Mouse (Mus musculus): ENCODE results near the gene Kcnj3.

Kcnj3 gene

GRCm38 (mm10) chr2:55479511-55479910, 43.7 kb downstream of the Kcnj3 start:
- no peak for TF ChIP-seq GATA4 (IDR thresholded peaks at IDR 0.05; ENCODE audit: insufficient replicate concordance, low read length)

DNA sequence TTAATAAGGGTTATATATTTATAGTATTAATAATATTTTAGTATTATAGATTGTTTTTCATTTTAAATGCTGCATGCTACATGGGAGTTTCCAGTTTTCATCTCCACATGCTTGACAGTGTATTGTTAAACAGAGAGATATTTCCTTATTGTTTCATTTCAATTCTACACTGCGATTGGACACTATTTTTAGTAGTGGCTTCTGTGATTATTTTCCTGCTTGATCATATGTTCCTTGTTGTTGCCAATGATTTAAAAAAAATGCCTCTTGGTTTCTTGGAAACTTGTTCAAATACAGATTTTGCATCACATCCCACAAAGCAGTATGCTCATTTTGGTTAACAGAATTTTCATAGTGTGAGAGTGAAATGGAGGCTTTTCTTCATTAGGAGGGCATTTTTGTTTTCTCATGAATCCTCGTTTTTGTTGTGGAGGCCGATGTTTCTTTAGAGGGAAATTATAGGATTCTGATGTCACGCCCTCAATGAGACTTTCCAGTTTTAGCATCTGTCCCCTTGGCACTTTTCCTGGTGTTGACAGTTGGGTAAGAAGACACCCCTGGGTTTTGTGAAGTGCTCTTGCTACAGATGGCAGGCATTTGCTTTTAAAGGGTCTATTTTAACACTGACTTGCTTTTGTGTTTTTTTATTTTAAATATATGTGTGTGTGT, 44.3 kb downstream of the Kcnj3 start:
- TF ChIP-seq GATA4 (IDR thresholded peaks at IDR 0.05; ENCODE audit: insufficient replicate concordance, low read length): no peak

GRCm38 (mm10) chr2:55480602-55480965, 44.8 kb downstream of the Kcnj3 start:
- no peak for TF ChIP-seq GATA4 (IDR thresholded peaks at IDR 0.05; ENCODE audit: insufficient replicate concordance, low read length)

- no peak for TF ChIP-seq GATA4 (IDR thresholded peaks at IDR 0.05; ENCODE audit: insufficient replicate concordance, low read length)
Observed at GRCm38 (mm10) chr2:55503390-55504176, 67.8 kb downstream of the Kcnj3 start.

DNA sequence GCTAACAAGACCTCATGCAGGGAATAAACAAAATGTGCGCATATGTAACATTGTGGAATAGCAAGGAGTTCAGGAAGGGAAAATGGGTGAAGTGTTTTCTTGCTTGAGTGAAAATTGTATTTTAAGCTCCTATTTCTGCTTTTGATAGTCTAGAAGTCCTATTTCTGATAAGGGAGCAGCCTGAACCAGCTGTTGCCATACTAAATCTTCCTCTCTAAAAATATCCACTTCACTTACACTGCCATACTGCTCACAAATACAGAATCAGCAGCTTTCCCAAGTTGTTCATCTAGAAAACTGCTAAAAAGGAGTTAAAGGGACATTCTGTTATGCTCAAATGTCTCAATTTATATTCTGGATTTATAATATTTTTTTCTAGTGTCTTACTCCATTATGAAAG, 69.9 kb downstream of the Kcnj3 start:
- TF ChIP-seq GATA4 (IDR thresholded peaks at IDR 0.05; ENCODE audit: insufficient replicate concordance, low read length): no peak

DNA sequence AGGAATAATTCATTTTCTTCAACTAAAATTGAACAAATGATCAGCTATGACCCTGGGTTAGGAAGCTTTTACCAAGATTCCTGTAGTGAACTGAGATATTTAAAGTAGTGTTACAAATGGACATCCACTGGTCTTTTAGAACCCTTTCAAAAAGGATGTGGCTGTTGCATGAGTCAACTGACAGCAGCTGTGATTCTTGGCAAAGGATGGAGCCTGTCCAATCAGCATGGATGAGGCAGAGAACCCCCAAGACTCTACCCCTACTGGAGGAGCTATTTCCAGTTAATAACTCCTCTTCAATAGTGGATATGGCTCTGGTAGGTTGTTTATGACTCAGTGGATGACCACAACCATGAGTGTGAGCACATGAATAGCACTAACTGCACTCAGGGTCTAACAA, 81.5 kb downstream of the Kcnj3 start:
- TF ChIP-seq GATA4 (IDR thresholded peaks at IDR 0.05; ENCODE audit: insufficient replicate concordance, low read length): no peak

DNA sequence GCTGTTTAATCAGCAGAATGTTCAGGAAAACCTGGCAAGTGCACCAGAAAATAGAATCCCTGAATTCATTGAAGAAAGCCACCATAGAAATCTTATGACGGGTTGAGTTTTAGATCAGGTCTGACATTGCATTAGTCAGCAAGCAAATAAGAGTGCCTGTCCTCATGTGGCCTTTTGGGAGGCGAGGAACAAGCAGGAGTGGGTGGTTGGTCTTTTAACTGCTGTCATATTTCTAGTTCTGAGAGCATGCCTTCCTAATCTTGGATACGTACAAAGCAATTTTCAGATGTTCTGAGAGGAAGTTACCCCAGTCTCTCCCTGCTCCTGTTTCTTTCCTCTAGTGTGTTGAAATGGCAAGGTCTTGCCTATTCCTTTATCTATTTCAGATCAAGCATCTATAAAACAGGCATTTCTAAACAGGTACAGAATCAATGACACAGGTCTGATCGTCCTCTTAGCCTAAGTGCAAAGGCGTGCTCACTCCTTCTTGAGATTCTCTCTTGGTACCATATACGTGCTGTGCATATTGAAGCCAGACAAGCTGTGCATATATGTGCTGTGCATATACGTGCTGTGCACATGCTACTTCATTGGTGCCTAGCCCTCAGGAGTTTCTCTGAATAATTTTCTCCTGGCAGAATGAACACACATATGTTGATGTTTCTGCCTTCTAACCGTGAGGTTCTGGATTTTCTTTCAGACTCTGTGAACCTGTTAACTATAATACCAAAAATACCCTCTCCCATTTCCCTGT, 97.1 kb downstream of the Kcnj3 start:
- no peak for TF ChIP-seq GATA4 (IDR thresholded peaks at IDR 0.05; ENCODE audit: insufficient replicate concordance, low read length)

- no peak for TF ChIP-seq GATA4 (IDR thresholded peaks at IDR 0.05; ENCODE audit: insufficient replicate concordance, low read length)
Observed at GRCm38 (mm10) chr2:55534946-55535345, 99.2 kb downstream of the Kcnj3 start.

DNA sequence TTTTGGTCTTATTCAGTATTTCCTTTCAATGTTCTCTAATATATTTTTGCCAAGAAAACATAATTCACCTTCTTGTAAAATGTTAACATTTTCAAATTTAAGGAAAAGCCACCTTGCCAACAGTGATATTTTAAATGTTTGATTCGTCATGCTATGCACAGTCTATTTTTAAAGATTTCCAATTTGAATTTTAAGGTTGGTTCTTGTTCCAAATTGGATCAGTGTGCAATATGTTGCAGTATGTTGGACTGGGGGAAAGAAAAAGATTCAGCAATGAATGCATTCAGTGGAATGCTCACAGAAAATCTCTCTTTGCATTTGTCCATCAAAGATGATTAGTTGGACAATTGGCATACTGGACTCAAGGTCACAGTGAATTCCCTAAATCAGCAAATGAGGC, 99.7 kb downstream of the Kcnj3 start:
- no peak for TF ChIP-seq GATA4 (IDR thresholded peaks at IDR 0.05; ENCODE audit: insufficient replicate concordance, low read length)

- no peak for TF ChIP-seq GATA4 (IDR thresholded peaks at IDR 0.05; ENCODE audit: insufficient replicate concordance, low read length)
Observed at GRCm38 (mm10) chr2:55547612-55548011, 111.8 kb downstream of the Kcnj3 start.

DNA sequence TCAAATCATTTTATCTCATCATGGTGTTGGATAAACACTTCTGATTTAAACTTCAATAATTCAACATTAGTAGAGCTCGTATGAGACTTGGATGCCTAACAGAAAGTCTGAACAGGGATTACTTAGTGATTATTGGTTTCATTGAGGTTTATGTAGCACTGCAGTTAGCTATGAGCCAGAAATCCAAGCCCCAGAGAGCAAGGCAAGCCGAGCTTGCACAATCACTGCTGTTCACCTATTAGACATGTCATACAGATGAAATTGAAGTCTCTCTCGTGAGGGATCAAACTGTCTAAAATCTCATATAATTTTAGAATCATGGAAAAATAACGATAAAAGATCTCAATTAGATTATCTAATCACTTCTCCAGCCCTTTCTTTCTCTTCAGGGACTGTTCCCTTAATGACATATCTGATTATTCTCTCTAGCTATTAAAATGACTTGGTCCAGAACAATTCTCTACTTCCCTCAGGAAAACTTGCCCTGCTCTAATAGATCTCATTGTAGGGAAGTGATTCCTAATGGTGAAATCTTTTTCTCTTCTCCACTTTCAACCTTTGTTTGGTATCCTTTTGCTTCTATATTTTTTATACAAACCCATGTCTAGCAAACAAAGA, 122.7 kb downstream of the Kcnj3 start:
- no peak for TF ChIP-seq GATA4 (IDR thresholded peaks at IDR 0.05; ENCODE audit: insufficient replicate concordance, low read length)

DNA sequence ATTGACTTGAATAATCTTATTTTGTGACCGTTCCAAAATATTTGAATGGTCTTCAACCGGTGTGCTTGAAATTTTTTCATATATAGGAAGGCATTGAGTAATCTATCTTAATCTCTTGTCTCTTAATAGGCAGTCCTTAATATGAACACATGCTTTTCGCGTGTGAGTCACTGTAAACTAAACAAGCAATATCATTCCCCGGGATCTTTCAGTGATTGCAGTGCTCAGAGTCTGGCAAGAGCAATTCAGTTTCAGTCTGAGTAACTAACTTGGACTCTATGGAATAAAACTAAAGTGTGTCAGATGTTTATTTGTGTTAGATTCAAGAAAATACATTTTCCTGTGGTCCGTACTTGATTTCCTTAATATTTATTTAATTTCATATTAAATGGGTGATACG, 133.5 kb downstream of the Kcnj3 start:
- no peak for TF ChIP-seq GATA4 (IDR thresholded peaks at IDR 0.05; ENCODE audit: insufficient replicate concordance, low read length)

DNA sequence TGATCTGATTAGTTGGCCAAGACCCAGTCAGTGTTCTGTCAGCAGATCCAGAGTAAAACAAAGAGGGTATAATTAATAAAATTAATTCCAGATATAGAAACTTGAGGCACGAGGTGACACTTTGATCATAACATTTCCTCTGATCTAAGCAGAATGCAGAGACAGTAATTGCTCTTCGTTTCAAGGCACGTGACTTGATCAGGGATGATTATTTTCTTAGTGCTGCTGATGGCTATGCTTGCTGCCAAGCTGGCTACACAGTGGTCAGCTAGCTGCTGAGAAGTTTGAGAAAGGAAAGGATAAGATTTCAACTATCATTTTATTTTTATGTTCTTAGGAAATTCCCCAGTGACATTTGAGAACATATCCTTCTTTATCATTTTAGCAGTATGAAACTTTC, 135.7 kb downstream of the Kcnj3 start:
- no peak for TF ChIP-seq GATA4 (IDR thresholded peaks at IDR 0.05; ENCODE audit: insufficient replicate concordance, low read length)

- TF ChIP-seq GATA4 (IDR thresholded peaks at IDR 0.05; ENCODE audit: insufficient replicate concordance, low read length): no peak
Observed at GRCm38 (mm10) chr2:55580286-55580685, 144.5 kb downstream of the Kcnj3 start.

- no peak for TF ChIP-seq GATA4 (IDR thresholded peaks at IDR 0.05; ENCODE audit: insufficient replicate concordance, low read length)
Observed at GRCm38 (mm10) chr2:55591226-55591988, 155.6 kb downstream of the Kcnj3 start.
